12 mouse cellular contexts compared by ENCODE assay signal in the genomic region with DNA sequence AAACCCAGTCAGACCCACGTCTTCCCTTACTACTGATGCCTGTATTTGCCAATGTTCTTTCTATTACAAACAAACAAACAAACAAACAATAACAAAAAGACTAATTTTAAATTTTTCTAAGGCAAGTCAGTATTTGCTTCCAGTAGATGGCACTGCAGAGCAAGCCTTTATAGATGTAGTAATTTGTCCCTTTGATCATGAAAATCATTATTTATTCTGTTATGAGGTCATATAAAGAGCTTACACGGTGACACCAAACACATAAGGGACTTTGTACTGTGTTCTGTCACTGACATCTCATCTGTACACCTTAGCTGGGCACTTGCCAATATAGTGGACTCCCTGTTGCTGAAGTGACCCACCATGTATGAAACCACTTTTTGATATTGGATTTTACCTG. TPM values are rescaled to one million over a fixed set of nuclear protein-coding genes. Genes with fewer than 3 reads are reported as not detected.
DNase-seq lines count a peak whose midpoint lies in the region; ATAC-seq and TF ChIP-seq lines count a peak whose summit lies in the region.
"Had no signal": no experiment of that assay in that cellular context is flagged by ENCODE, and none has a peak within 500 bp of the region (broad histone marks: within the 10 kb centered on the region; RNA-seq: fewer than 3 reads in every experiment).

No protein-coding gene starts in this region.

- intact Hi-C loops in left cerebral cortex, postnatal 14 days (cut with DNase I): no loop called here

- DNase-seq in embryonic facial prominence, embryonic 11.5 days (ENCODE audit: low spot score): peak; percentile 12
- no peak for DNase-seq in embryonic facial prominence, embryonic 10.5 days (ENCODE audit: low spot score)
- DNase-seq in liver, embryonic 14.5 days (ENCODE audit: low read depth in 3 of 3, low spot score in 3 of 3): no peak
- DNase-seq in induced T-regulatory cell, adult 2 months (ENCODE audit: low read depth): peak; percentile 66
- no peak for DNase-seq in left cerebral cortex, postnatal 14 days (ENCODE audit: low spot score in 2 of 2)
- DNase-seq: adrenal gland, adult 2 months had no signal

- H3K9ac ChIP-seq in embryonic facial prominence, embryonic 11.5 days (replicated peaks; ENCODE audit: low read length): no peak overlapping the region
- H3K9ac ChIP-seq in liver, embryonic 14.5 days (replicated peaks): no peak overlapping the region
- no peak overlapping the region for H3K9ac ChIP-seq in liver, embryonic 12.5 days
- H3K9ac ChIP-seq: forebrain, embryonic 12.5 days; midbrain, embryonic 12.5 days had no signal

- no peak overlapping the region for H3K4me2 ChIP-seq in embryonic facial prominence, embryonic 11.5 days (ENCODE audit: low read depth, low read length)
- H3K4me2 ChIP-seq in liver, embryonic 14.5 days (ENCODE audit: low read depth): no peak overlapping the region
- no peak overlapping the region for H3K4me2 ChIP-seq in liver, embryonic 12.5 days
- H3K4me2 ChIP-seq: forebrain, embryonic 12.5 days; heart, embryonic 11.5 days; midbrain, embryonic 12.5 days had no signal

- ATAC-seq in embryonic facial prominence, embryonic 11.5 days (replicated peaks; ENCODE audit: insufficient number of reproducible peaks, low FRiP score, low TSS enrichment, low read depth): no peak
- ATAC-seq in liver, embryonic 14.5 days (ENCODE audit: insufficient read depth): no peak
- ATAC-seq in liver, embryonic 12.5 days: no peak
- ATAC-seq in CD4-positive, CD25-positive, alpha-beta regulatory T cell, adult 4 months: peak; percentile 64
- no peak for ATAC-seq in monocyte, adult 5-6 weeks (replicated peaks; ENCODE audit: insufficient number of reproducible peaks, low FRiP score, low TSS enrichment, poor library complexity, severe bottlenecking)

- H3K36me3 ChIP-seq in embryonic facial prominence, embryonic 11.5 days (replicated peaks; ENCODE audit: control insufficient read depth, insufficient read depth, low read depth, low read length): no peaks in the 10 kb centered on the region
- no peaks in the 10 kb centered on the region for H3K36me3 ChIP-seq in embryonic facial prominence, embryonic 10.5 days (replicated peaks)
- no peaks in the 10 kb centered on the region for H3K36me3 ChIP-seq in liver, embryonic 14.5 days (replicated peaks; ENCODE audit: control insufficient read depth, insufficient read depth, low read depth)
- H3K36me3 ChIP-seq in liver, embryonic 12.5 days: no peaks in the 10 kb centered on the region
- H3K36me3 ChIP-seq: forebrain, embryonic 12.5 days; midbrain, embryonic 12.5 days had no signal

- TF ChIP-seq EP300 in liver, embryonic 14.5 days (IDR thresholded peaks at IDR 0.05; ENCODE audit: low read depth): no peak

- no peaks in the 10 kb centered on the region for H3K9me3 ChIP-seq in embryonic facial prominence, embryonic 11.5 days (replicated peaks; ENCODE audit: control insufficient read depth, low read length)
- H3K9me3 ChIP-seq in embryonic facial prominence, embryonic 10.5 days: no peaks in the 10 kb centered on the region
- H3K9me3 ChIP-seq in liver, embryonic 14.5 days (ENCODE audit: control insufficient read depth, low read length): no peaks in the 10 kb centered on the region
- H3K9me3 ChIP-seq in liver, embryonic 12.5 days (replicated peaks): no peaks in the 10 kb centered on the region
- H3K9me3 ChIP-seq: forebrain, embryonic 12.5 days; midbrain, embryonic 12.5 days had no signal

- 45% methylated on average over 2 of the region's 2 CpGs for WGBS in embryonic facial prominence, embryonic 11.5 days
- WGBS in embryonic facial prominence, embryonic 10.5 days: 33% methylated on average over 2 of the region's 2 CpGs
- WGBS in liver, embryonic 14.5 days (ENCODE audit: insufficient replicate concordance): 7% methylated on average over 2 of the region's 2 CpGs
- 9% methylated on average over 2 of the region's 2 CpGs for WGBS in liver, embryonic 12.5 days (ENCODE audit: insufficient replicate concordance)

- TF ChIP-seq CTCF in liver, embryonic 14.5 days (IDR thresholded peaks at IDR 0.05; ENCODE audit: low read depth): peak; percentile 16; the same call in 1 of the 2 replicates

- no peaks in the 10 kb centered on the region for H3K4me1 ChIP-seq in embryonic facial prominence, embryonic 11.5 days (ENCODE audit: control insufficient read depth, insufficient read depth, low read length)
- H3K4me1 ChIP-seq in embryonic facial prominence, embryonic 10.5 days: no peaks in the 10 kb centered on the region
- H3K4me1 ChIP-seq in liver, embryonic 14.5 days (replicated peaks; ENCODE audit: control insufficient read depth in 2 of 2, insufficient read depth in 2 of 2, low read length in 1 of 2): no peaks in the 10 kb centered on the region
- H3K4me1 ChIP-seq in liver, embryonic 12.5 days: no peaks in the 10 kb centered on the region
- H3K4me1 ChIP-seq: forebrain, embryonic 12.5 days; midbrain, embryonic 12.5 days had no signal

- no peak overlapping the region for H3K27ac ChIP-seq in embryonic facial prominence, embryonic 11.5 days (replicated peaks; ENCODE audit: low read depth, low read length)
- H3K27ac ChIP-seq in embryonic facial prominence, embryonic 10.5 days (replicated peaks): no peak overlapping the region
- H3K27ac ChIP-seq in liver, embryonic 14.5 days: no peak overlapping the region
- H3K27ac ChIP-seq in liver, embryonic 12.5 days: no peak overlapping the region
- H3K27ac ChIP-seq: forebrain, embryonic 12.5 days; midbrain, embryonic 12.5 days had no signal

- no peak overlapping the region for H3K4me3 ChIP-seq in embryonic facial prominence, embryonic 11.5 days (ENCODE audit: low read depth, low read length)
- H3K4me3 ChIP-seq in embryonic facial prominence, embryonic 10.5 days: no peak overlapping the region
- H3K4me3 ChIP-seq in liver, embryonic 14.5 days (ENCODE audit: insufficient read depth in 1 of 2, low read depth in 2 of 2, low read length in 2 of 2): no peak overlapping the region
- H3K4me3 ChIP-seq in liver, embryonic 12.5 days: no peak overlapping the region
- H3K4me3 ChIP-seq: forebrain, embryonic 12.5 days; midbrain, embryonic 12.5 days had no signal

- peaks cover 24% of the 10 kb centered on the region for H3K27me3 ChIP-seq in embryonic facial prominence, embryonic 11.5 days (ENCODE audit: control insufficient read depth, insufficient read depth, low read length)
- peaks cover 62% of the 10 kb centered on the region for H3K27me3 ChIP-seq in embryonic facial prominence, embryonic 10.5 days (replicated peaks; ENCODE audit: low read depth, poor library complexity, severe bottlenecking)
- H3K27me3 ChIP-seq in liver, embryonic 14.5 days (ENCODE audit: control insufficient read depth, insufficient read depth, low read length): peaks cover 34% of the 10 kb centered on the region
- H3K27me3 ChIP-seq in liver, embryonic 12.5 days (replicated peaks): peaks cover 54% of the 10 kb centered on the region

RNA-seq across cellular contexts. Expression of a gene that starts 4.0 kb away (rescaled TPM):
- polyA plus RNA-seq in embryonic facial prominence, embryonic 11.5 days (2014; fragmentation: Nextera tagmentation; extraction: Ambion mirVana): 1.0 and 1.8 TPM in 2 replicates
- polyA plus RNA-seq in embryonic facial prominence, embryonic 10.5 days (2016; fragmentation: Nextera tagmentation; extraction: Ambion mirVana): 1.3 and 1.5 TPM in 2 replicates
- polyA plus RNA-seq in liver, embryonic 14.5 days (2012; rRNA removed): 0.10 and 0.17 TPM in 2 replicates
- polyA plus RNA-seq in liver, embryonic 14.5 days (2014; fragmentation: Nextera tagmentation; extraction: Ambion mirVana): 0.37 and 0.43 TPM in 2 replicates
- polyA plus RNA-seq in liver, embryonic 12.5 days (2016; fragmentation: Nextera tagmentation; extraction: Ambion mirVana): 0.68 and 1.1 TPM in 2 replicates
- 1 to 10 TPM; 2.9 to 3.2 TPM for polyA plus RNA-seq in CD4-positive, CD25-positive, alpha-beta regulatory T cell, adult 4 months (2017; shearing (Covaris generic))
- total RNA-seq in left cerebral cortex, postnatal 14 days (2021): 1 to 10 TPM; 6.2 to 6.4 TPM
- 0.21 to 0.68 TPM in 2 of 3 replicates, not detected in the other for total RNA-seq in monocyte, adult 5-6 weeks (2017)

Comparison
In these comparisons a context has a peak if more than half of its experiments do, and no peak if none do; other contexts are left out.
1. DNase-seq: peak in embryonic facial prominence, embryonic 11.5 days (single experiment) and induced T-regulatory cell, adult 2 months (single experiment); none in embryonic facial prominence, embryonic 10.5 days (single experiment), liver, embryonic 14.5 days (0 of 3) and left cerebral cortex, postnatal 14 days (0 of 2).